Mouse (Mus musculus): ENCODE data around the gene Qpct.

Gene Qpct

DNA sequence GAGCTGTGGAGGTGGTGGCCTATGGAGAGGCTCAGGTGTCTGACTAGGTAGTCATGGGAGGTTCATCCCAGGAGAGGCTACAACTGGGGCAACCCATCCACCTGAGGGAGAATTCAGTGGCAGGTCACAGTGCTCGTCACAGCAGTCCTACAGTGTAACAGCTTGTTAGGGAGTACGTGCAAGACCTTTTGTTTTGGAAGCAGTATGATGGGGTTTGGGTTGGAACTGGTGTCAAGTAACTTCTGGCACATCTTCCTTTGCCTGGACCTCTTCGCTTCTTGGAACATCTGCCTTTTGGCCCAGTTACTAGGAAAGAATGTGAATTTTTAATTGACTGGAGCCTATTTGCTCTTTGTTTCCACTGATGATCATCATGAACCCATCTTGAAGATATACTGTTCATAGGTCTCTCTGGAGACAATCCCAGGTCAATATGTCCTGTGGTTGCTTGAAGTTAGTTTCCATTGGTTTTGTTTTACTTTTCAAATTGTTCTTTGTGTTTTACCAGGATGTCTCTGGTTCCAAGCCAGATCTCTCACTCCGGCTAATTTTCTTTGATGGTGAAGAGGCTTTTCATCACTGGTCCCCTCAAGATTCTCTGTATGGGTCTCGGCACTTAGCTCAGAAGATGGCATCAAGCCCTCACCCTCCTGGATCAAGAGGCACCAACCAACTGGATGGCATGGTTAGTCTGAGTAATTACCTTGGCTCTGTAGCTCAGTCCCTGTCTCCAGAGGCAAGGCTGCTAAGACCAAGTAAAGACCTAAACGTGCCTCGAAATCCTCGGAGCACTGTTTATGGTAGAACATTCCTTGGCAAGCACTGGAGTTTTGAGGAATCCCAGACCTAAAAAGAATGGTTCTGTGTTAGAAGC lies 25.5 kb downstream of the Qpct start:
- WGBS, result 70% methylated on average over 8 of the region's 8 CpGs

DNA sequence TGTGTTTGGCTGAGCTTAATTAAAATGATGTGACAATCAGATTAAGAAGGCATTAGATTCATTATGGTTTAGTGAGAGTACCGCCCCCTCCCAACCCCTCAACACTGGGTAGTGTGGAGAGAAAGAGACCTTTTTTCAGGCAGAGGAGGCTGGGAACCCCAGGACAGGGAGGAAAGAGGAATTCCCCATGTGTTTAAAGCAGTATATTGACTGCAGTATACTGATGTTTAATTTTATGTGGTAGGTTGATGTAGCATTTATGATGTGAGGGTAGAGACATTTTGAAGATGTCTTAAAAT lies 26.1 kb downstream of the Qpct start:
- 73% methylated on average over 1 of the region's 1 CpGs for WGBS

DNA sequence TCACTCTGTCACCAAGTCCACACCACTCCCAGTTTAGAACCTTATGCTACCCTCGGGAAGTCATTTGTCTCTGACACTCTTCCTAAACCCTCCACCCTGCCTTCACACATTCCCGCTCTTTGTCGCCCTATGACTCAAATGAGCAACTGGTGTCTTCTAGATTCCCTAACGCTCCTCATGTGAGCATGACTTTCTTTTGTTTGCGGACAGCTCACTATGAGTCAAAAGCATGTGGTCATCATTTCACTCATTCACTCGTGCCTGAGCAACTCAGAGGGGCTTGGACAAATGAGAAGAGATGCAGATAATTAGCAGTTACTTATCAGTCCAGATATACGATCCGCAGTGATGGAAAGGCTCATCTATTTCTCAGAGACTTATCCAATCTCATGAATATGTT lies 26.5 kb downstream of the Qpct start:
- 94% methylated on average over 8 of the region's 8 CpGs for WGBS

DNA sequence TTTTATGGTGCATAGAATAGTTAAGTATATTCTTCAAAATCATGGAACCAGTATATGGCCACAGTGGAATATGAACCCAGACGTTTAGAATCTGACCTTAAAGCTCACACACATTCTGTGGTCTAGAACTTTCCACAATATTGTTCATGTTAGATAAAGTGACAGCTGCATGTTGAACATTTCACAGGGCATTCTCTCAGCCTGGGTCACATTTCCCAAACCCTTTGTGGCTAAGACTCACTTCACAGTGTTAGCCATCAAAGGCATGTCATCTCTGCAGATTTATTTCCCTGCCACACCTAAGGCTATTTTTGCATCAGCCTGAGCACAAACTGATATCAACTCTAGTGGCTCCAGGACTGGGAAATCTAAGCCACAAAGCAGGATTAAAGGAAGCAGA lies 40.0 kb downstream of the Qpct start:
- WGBS, result 78% methylated on average over 1 of the region's 1 CpGs

DNA sequence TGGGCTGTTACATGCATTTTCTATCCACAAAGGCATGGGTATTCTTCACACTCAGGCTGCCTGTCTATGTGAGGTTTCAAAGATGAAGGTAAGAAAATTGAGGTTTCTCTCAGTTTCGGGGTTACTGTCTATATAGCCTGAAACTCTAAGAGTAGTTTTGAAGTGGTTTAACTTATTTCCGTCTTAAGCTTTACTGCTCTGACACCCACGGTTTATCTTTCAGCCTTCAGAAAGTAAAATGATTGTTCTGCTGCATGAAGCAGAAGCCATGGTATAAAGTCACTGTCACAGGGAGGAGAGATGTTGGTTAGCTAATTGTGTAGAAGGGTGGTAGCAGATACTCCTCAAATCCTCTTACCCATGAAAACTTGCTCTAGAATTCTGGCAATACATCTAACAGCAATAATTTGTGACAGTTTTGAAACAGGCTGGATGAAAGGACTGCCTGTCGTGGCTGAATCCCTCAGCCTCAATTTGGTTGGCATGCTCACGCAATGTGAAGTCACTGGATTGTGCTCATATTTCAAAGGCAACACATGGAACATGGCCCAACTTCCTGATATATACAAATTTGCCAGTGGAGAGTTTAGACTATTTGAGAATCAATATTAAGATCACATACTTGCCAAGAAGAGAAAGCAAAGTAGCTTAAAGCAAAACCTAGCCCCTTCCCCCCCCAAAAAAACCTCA lies 41.7 kb downstream of the Qpct start:
- WGBS, result 65% methylated on average over 5 of the region's 5 CpGs

DNA sequence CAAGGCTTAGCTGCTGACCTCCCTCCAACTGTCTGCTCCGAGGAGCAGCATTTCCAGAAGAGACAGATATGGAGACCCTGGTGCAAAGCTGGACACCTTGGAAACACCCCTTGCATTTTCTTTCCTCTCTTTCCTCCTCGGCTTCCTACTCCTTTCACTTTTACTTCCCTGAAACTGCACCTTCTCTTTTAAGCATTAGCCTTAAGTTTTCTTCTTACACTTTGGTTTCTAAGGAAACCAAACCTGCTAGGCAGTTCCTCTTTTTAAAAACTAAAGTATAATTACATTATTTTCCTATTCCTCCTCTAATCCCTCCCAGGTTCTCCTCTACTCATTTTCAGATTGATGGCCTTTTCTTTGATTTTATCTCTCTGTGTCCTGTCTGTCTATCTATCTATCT lies 43.9 kb downstream of the Qpct start:
- 67% methylated on average over 2 of the region's 2 CpGs for WGBS

DNA sequence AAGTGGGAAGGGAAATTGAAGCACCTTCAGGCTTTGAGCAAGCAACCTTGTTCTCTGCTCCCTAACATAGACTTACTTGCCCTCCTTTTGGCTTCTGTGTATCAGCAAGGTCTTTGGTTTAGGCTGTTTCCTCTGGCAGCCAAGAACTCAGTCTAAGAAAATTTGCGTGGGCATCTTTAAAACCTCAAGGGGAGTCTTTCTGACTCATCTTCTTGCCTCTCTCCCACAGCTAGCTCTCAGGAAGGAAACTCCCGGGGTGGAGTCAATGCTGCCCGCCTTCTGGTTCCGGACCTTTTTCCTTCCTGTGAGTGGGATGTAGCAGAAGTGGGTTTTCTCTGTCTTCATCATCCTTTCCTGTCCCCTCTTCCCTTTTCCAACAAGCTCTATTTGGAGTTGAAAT lies 48.2 kb downstream of the Qpct start:
- WGBS, result 45% methylated on average over 4 of the region's 4 CpGs

DNA sequence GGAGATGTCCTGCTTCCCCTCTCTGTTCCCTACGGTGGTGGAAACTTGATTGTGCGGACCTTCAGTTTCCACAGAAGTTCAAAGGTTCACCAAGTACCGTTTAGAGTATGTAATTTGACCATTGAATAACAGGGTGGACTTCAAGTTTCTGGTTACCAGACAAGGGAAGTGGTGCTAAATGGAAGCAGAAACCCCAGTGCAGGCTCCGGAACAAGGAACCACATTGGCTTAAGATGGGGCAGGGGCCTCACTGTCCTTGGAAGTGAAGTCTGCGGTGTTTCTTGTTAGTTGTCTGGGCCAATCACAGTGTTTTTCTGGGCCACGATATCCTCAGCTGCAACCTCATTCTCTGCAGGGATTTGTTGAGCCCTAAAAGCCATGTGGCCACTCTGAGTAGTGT lies 56.5 kb downstream of the Qpct start:
- 82% methylated on average over 6 of the region's 6 CpGs for WGBS

DNA sequence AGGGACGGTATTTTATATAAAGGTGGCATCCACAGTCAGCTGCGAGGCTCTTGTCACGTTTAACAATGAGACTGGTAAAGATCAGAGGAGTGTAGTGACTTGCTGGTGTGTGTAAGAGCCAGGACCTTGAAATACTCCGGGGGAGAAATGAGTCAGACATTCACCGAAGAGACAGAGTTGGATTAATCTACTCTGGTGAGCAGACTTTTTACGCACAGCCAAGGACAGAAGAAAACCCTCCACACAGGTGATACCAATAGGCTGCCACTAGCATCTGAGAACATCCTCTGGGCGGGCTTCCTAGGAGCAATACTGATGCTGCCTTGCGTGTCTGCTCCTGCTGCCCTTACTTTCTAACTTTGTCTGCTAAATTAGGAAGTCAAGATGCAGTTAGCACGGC lies 57.9 kb downstream of the Qpct start:
- 75% methylated on average over 9 of the region's 9 CpGs for WGBS

DNA sequence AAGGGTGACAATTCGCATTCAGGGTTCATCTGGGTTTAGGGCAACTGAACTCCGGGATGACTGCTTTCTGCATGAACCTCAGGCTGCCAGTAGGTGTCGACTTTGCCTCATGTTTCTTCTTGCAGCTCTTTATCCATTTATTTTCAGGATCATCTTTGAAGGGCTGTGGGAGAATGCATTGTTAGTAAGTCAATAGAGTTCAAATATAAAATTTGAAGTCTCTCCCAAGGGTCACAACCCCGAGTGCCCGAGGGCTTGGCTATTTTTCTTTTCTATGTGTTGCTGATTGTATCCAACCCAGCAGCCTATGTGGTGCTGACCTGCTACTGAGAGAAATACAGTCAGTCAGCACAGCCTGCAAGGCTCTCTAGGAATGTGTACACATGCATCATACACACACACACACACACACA lies 59.2 kb downstream of the Qpct start:
- 15% methylated on average over 5 of the region's 5 CpGs for WGBS

DNA sequence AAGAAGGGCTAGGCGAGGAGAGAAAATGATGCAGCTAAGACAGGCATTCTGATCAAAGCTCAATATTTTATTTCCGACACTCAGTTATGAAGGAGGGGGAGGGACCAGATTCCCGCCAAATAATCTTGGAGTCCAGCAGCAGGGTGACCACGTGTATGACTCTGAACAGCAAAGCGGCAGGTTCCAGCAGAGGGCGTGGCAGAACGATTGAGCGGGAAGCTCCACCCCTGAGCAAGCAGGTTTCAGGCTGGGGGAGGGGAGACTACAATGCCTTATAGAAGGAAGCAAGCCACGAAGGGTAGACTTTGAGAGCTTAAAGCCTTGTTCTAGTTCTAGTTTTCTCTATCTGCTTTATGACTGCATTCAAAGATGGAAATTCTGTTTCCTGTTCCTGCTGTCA lies 63.5 kb downstream of the Qpct start:
- WGBS, result 64% methylated on average over 9 of the region's 9 CpGs

DNA sequence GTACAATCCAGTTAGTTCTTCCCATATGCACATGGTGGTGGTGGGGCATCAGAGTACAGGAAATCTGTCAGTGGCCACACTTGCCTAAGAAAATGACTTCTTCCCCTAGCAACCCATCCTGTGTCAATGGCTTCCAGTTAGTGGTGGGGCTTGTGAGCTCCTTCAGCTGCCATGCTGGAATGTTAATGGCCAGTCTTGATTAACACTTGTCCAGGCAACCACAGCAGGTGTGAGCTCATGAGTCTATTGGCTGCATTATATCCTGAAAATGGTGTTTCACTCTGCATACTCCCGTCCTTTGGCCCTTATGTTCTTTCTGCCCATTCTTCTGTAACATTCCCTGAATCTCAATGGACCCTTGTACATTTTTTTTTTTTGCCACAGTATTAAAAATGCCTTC lies 67.4 kb downstream of the Qpct start:
- WGBS, result 70% methylated on average over 1 of the region's 1 CpGs

DNA sequence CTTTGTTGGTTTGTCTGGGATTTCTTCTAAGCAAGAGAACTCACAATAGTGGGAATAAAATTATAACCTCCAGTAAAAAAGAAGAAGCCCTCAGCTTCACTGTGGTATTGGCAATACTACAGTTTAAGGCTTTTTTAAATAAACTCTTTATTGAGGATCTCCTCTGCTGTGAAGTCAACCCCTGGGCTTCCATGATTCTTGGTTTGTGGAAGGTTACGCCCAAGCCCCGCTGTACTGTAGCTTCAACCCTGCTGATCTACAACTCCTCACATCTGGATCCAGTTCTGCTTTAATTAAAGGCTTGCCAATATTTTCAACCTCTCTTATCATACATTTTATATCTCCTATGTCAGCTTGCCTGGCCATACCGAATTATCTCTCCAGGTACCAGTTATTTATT lies 68.6 kb downstream of the Qpct start:
- 87% methylated on average over 3 of the region's 3 CpGs for WGBS

DNA sequence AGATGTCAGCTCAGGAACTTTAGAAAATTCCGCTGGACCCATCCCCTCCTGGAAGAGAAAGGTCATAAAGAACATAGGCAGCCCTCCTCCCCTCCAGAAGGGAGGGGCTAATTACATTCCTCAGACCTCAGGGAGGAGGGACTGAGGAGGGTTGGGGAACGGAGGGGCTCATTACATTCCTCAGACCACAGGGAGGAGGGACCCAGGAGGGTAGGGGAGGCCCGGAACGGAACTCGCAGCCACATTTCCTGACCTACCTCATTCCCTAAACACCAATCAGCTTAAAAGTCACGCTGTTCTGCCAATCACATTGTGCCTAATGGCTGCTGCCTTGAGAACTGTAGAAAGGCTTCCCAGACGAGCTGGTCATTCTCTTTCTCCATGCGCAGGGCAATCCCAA lies 82.0 kb downstream of the Qpct start:
- 74% methylated on average over 8 of the region's 8 CpGs for WGBS

DNA sequence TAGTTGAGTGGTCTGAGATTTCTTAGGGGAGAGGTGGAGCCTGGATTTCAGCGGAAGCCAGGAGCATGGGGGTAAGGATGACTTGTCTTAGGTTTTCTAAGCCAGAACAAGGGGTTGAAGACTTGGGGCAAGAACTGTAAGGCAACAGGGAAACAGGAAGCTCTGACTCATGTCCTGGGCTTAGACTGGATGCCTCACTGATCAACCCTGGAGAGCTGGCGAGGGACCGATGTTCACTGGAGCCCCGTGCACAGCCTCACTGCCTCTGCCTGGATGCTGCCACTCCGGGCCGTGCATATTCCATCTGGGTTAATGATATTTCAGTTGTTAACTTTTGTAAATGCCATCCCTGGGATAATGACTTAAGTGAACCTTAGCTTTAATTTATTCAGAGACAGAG lies 84.1 kb downstream of the Qpct start:
- 78% methylated on average over 6 of the region's 6 CpGs for WGBS

DNA sequence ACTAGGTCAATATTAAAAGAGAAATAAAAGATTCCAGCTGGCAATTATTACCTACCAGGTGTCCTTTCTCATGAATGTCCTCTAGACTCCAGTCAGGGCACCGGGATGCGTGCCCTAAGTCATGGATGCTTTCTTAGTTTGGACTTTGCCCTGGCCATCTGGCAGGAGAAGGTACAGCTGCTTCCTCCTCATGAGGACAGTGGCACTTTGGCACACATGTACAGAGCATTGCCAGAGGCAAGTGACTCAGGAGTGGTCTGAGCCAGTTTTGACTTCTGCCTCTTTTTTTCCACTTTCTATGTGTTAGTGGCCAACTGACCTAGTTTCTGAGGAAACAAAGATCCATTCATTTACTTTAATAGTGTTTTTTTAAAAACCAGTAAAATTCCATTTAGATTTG lies 84.7 kb downstream of the Qpct start:
- WGBS, result 71% methylated on average over 2 of the region's 2 CpGs
